Comparison of ENCODE assay signal across 11 mouse cellular contexts in the genomic region with DNA sequence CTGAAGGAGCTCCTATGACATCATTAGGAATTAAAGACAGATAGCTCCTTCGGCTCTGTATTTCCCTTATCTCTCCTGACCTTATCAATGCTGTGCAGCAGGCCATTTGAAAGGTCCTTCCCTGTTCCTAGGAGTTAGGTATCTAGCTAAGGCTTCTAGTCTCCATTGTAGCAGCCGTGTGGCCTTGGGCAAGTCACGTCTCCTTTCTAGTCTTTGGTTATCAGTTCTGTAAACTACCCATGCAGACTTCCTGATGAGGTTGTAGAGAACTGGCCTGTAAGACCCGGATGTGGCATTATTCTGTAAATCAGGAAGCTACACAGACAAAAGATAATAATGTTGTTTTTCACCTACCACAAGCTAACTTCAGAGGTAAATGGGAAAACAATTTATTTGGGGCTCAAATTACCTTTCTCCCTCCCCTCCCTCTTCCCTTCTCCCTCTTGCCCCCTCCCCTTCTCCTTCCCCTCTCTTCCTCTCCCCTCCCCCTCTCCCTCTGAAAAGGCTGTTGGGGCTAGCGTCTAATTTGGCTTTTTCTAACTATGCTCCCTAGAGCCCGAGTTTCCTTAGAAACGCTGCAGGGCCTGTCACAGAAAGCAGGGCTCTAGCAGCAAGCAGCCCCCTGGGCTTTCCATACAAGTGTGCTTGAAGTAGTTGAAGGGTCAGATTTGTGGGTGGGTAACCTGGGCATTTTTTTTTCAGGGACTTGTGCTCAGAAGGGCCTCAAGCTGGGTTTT. TPM values are rescaled to one million over a fixed set of nuclear protein-coding genes. Genes with fewer than 3 reads are reported as not detected.
DNase-seq lines count a peak whose midpoint lies in the region; ATAC-seq lines count a peak whose summit lies in the region.
"Had no signal": no experiment of that assay in that cellular context is flagged by ENCODE, and none has a peak within 500 bp of the region (broad histone marks: within the 10 kb centered on the region; RNA-seq: fewer than 3 reads in every experiment).

No protein-coding gene starts in this region.

- 14% methylated on average over 7 of the region's 7 CpGs for WGBS in liver, embryonic 12.5 days (ENCODE audit: insufficient replicate concordance)
- WGBS in stomach, embryonic 15.5 days: 53% methylated on average over 7 of the region's 7 CpGs

- no peaks in the 10 kb centered on the region for H3K9me3 ChIP-seq in liver, embryonic 12.5 days (replicated peaks)
- no peaks in the 10 kb centered on the region for H3K9me3 ChIP-seq in stomach, embryonic 15.5 days
- H3K9me3 ChIP-seq: neural tube, embryonic 12.5 days had no signal

- ATAC-seq in liver, embryonic 12.5 days: peak; percentile 84
- no peak for ATAC-seq in stomach, embryonic 15.5 days (ENCODE audit: insufficient read depth, low FRiP score, low read depth)

- H3K36me3 ChIP-seq in liver, embryonic 12.5 days: no peaks in the 10 kb centered on the region
- H3K36me3 ChIP-seq in stomach, embryonic 15.5 days: no peaks in the 10 kb centered on the region
- H3K36me3 ChIP-seq: neural tube, embryonic 12.5 days had no signal

- H3K4me1 ChIP-seq in liver, embryonic 12.5 days: peaks cover 53% of the 10 kb centered on the region
- no peaks in the 10 kb centered on the region for H3K4me1 ChIP-seq in stomach, embryonic 15.5 days
- H3K4me1 ChIP-seq: neural tube, embryonic 12.5 days had no signal

- H3K27ac ChIP-seq in liver, embryonic 12.5 days: peak overlapping the region; percentile 69
- H3K27ac ChIP-seq in stomach, embryonic 15.5 days: 0 out of 2 replicates have a peak overlapping the region, but pooled peaks have one; percentile 40
- H3K27ac ChIP-seq: kidney, postnatal 0 days; neural tube, embryonic 12.5 days had no signal

- no peak overlapping the region for H3K4me3 ChIP-seq in liver, embryonic 12.5 days
- H3K4me3 ChIP-seq in stomach, embryonic 15.5 days (replicated peaks): no peak overlapping the region
- H3K4me3 ChIP-seq: neural tube, embryonic 12.5 days had no signal

- no peak overlapping the region for H3K9ac ChIP-seq in liver, embryonic 12.5 days
- H3K9ac ChIP-seq in stomach, embryonic 15.5 days: no peak overlapping the region
- H3K9ac ChIP-seq: neural tube, embryonic 12.5 days had no signal

- peak overlapping the region; percentile 38 for H3K4me2 ChIP-seq in liver, embryonic 12.5 days
- H3K4me2 ChIP-seq in stomach, embryonic 15.5 days: no peak overlapping the region
- H3K4me2 ChIP-seq: neural tube, embryonic 12.5 days had no signal

- DNase-seq in thymus, postnatal 14 days: peak; percentile 20
- DNase-seq in thymus, postnatal 0 days (ENCODE audit: low spot score): no peak
- DNase-seq in embryo, embryonic 11 days: peak; percentile 38
- DNase-seq in ovary, adult 18-20 months (ENCODE audit: low spot score): no peak
- DNase-seq in testis, postnatal 10 days (ENCODE audit: low spot score): no peak
- no peak for DNase-seq in cerebellum, adult 11-12 months
- DNase-seq: adrenal gland, postnatal 25 days had no signal

- H3K27me3 ChIP-seq in liver, embryonic 12.5 days (replicated peaks): 0 out of 2 replicates have a peak, but pooled peaks cover 6% of the 10 kb centered on the region
- H3K27me3 ChIP-seq in stomach, embryonic 15.5 days (replicated peaks): no peaks in the 10 kb centered on the region
- H3K27me3 ChIP-seq: neural tube, embryonic 12.5 days had no signal

RNA-seq across cellular contexts. Expression of a gene that starts 7.5 kb away (rescaled TPM):
- polyA plus RNA-seq in thymus, postnatal 0 days (2015; fragmentation: Nextera tagmentation; extraction: Ambion mirVana): 240 and 251 TPM in 2 replicates
- 9.7 and 10.0 TPM in 2 replicates for polyA plus RNA-seq in liver, embryonic 12.5 days (2016; fragmentation: Nextera tagmentation; extraction: Ambion mirVana)
- polyA plus RNA-seq in stomach, embryonic 15.5 days (2015; fragmentation: Nextera tagmentation; extraction: Ambion mirVana): 3.7 and 3.8 TPM in 2 replicates

RNA-seq across cellular contexts. Expression of a gene that starts 30.2 kb away (rescaled TPM):
- polyA plus RNA-seq in thymus, postnatal 0 days (2015; fragmentation: Nextera tagmentation; extraction: Ambion mirVana): 0.46 and 0.55 TPM in 2 replicates
- polyA plus RNA-seq in liver, embryonic 12.5 days (2016; fragmentation: Nextera tagmentation; extraction: Ambion mirVana): 0.14 TPM in 1 of 2 replicates, not detected in the other
- 1.4 and 1.5 TPM in 2 replicates for polyA plus RNA-seq in stomach, embryonic 15.5 days (2015; fragmentation: Nextera tagmentation; extraction: Ambion mirVana)

Comparison
In these comparisons a context has a peak if more than half of its experiments do, and no peak if none do; other contexts are left out.
1. DNase-seq: peak in thymus, postnatal 14 days (single experiment) and embryo, embryonic 11 days (single experiment); none in thymus, postnatal 0 days (single experiment), ovary, adult 18-20 months (single experiment), testis, postnatal 10 days (single experiment) and cerebellum, adult 11-12 months (single experiment).
2. RNA of a gene that starts 7.5 kb away (polyA plus RNA-seq): 240 to 251 TPM in thymus, postnatal 0 days; 9.7 to 10.0 TPM in liver, embryonic 12.5 days and 3.7 to 3.8 TPM in stomach, embryonic 15.5 days; every median in the first group is over 10 times any median in the second.